Mouse (Mus musculus) erythroblast, embryonic 14.5 days (primary cell): ENCODE results near the gene Gpr15. TPM values are rescaled to one million over a fixed set of nuclear protein-coding genes. Genes with fewer than 3 reads are reported as not detected.

Experiments
- H3K27me3 ChIP-seq: 2 replicates; pipeline ENCODE4 v1.6.1; 2012; ENCODE audit warnings: inconsistent platforms; ENCODE audit not compliant: control insufficient read depth
- H3K36me3 ChIP-seq: 2 replicates; pipeline ENCODE4 v1.6.1; 2012; ENCODE audit warnings: mild to moderate bottlenecking, inconsistent platforms; ENCODE audit not compliant: control insufficient read depth
- H3K4me1 ChIP-seq: 2 replicates; pipeline ENCODE4 v1.6.1; 2012; ENCODE audit warnings: inconsistent platforms; ENCODE audit not compliant: control insufficient read depth
- H3K4me3 ChIP-seq: replicated peaks from 2 replicates; pipeline ENCODE3; 2012; ENCODE audit warnings: moderate library complexity, mild to moderate bottlenecking, inconsistent platforms
- H3K9me3 ChIP-seq: 2 replicates; pipeline ENCODE4 v1.6.1; 2012; ENCODE audit warnings: low read length, inconsistent platforms, mixed read lengths; ENCODE audit not compliant: control insufficient read depth
- GATA1 ChIP-seq: IDR thresholded peaks from 2 replicates; pipeline ENCODE4 v1.6.1; 2012; ENCODE audit warnings: low read length, inconsistent platforms, mixed read lengths
- TAL1 ChIP-seq: IDR thresholded peaks from 3 replicates; pipeline ENCODE4 v1.6.1; 2012; ENCODE audit warnings: low read length, inconsistent platforms, mixed read lengths
- polyA plus RNA-seq: library from polyadenylated mRNA; stranded (reverse); fragments of >175 nt; gene quantifications from 2 replicates; pipeline ENCODE4 v1.2.3, GENCODE M21; 2012

The Gpr15 gene
- polyA plus RNA-seq, 1 experiment = not detected

DNA sequence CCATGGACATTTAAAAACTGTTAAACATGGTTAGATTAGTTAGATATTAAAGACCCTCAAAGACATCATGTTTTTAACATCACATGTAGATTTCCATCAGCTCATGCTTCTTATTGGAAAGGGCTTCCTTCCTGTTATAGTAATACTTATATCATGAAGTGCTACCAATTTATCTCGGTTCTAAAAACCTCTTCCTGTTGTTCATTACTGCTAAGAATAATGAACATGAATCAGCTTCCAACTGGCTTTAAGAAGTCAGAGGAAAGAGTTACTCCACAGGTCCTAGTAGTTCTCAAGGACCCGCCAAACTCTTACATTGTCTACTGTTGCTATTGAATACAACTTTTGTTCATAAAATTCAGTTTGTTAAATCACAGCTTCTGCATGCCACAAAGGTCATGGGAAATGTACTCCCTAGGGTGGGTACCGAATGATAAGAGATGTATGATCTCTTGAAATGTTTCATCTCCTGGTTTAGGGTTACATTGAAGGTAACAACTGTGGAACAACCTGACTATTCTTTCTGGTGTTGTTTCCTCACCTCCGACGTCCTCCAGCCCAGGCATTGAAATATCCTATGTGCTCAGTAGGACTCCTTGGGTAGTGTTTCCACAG lies 29.2 kb downstream of the Gpr15 start:
- Histone ChIP-seq H3K9me3 (no peaks in the 10 kb centered on the region; the same call in 1 of the 2 replicates), H3K4me1 (peaks cover 9% of the 10 kb centered on the region), H3K4me3 (no peak overlapping the region), H3K36me3 (peaks cover 11% of the 10 kb centered on the region), H3K27me3 (peaks cover 6% of the 10 kb centered on the region)
- TF ChIP-seq TAL1 = no peak
- no peak for TF ChIP-seq GATA1

DNA sequence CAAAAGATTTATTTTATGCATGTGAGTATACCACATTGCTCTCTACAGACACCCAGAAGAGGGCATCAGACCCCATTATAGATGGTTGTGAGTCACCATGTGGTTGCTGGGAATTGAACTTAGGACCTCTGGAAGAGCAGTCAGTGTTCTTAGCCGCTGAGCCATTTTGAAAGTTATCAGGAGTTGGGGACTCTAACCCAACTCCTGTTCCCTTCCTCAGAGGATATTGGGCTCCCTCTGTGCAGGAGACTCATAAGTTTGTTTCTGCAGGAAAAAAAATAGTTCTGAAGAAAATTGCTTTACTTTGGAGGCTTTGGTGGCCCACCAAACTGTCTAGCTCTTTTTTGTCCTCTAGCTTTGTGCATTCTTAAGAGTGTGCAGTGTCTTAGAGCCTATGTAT lies 30.3 kb downstream of the Gpr15 start:
- peaks cover 14% of the 10 kb centered on the region for H3K4me1 ChIP-seq
- peaks cover 17% of the 10 kb centered on the region for H3K36me3 ChIP-seq
- H3K27me3 ChIP-seq = peaks cover 6% of the 10 kb centered on the region
- TF ChIP-seq GATA1 = no peak
- no peak for TF ChIP-seq TAL1
- H3K9me3 ChIP-seq = no peaks in the 10 kb centered on the region; the same call in 1 of the 2 replicates
- H3K4me3 ChIP-seq = no peak overlapping the region

DNA sequence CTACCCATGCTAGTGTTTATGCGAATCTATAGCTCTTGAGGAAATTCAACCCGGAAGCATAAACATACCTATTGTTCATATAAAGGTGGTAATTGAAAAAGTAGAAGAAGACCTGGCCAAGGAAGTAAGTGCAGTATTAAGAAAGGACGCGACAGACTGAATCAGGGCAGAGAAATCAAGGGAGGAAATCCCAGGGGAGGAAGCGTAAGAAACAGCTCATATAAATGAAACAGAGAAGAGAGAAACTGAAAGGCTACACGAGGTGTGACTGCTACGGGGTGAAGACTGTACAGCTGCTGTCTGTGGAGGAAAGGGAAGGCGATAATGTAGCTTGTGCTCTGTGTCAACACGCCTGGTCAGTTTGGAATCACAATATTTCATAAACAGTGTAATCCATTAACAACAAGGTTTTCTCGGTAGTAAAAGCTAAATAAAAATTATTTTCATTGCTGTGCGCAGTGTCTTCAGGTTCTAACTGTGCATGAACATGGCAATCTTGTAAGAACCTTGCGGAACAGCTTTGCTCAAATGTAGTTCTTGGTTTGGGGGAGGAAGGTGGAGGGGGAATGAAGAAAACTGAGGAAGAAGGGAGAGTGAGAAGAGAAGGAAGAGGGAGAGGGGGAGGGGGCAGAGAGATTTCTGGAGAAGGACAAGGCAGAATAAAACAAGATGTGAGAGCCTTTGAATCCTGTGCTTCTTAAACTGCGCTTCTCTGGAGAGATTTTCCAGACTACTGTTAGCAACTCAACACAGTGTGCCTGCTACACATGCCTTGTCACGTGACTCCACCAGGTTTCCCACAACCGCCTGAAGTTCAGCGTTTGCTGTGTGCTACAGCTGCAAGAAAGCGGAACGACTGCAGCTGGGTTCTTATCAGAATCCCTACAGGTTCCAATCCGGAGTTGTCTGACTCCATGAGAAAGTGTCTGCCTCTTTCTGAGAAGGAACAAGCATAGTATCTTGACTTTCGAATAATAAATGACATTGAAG lies 33.0 kb downstream of the Gpr15 start:
- no peak overlapping the region for H3K4me3 ChIP-seq

GRCm38 (mm10) chr16:58684537-58684936 lies 34.3 kb downstream of the Gpr15 start:
- TF ChIP-seq TAL1 (no peak), GATA1 (no peak)
- no peaks in the 10 kb centered on the region; the same call in 1 of the 2 replicates for H3K9me3 ChIP-seq
- H3K4me3 ChIP-seq = no peak overlapping the region
- H3K27me3 ChIP-seq = no peaks in the 10 kb centered on the region
- peaks cover 37% of the 10 kb centered on the region for H3K4me1 ChIP-seq
- H3K36me3 ChIP-seq = peaks cover 56% of the 10 kb centered on the region

More for the DNA sequence above, 33.0 kb downstream of the Gpr15 start:
- H3K9me3 ChIP-seq = no peaks in the 10 kb centered on the region; the same call in 1 of the 2 replicates
- H3K4me1 ChIP-seq = peaks cover 32% of the 10 kb centered on the region
- H3K36me3 ChIP-seq = peaks cover 44% of the 10 kb centered on the region
- TF ChIP-seq GATA1 (no peak), TAL1 (no peak)
- H3K27me3 ChIP-seq = no peaks in the 10 kb centered on the region

DNA sequence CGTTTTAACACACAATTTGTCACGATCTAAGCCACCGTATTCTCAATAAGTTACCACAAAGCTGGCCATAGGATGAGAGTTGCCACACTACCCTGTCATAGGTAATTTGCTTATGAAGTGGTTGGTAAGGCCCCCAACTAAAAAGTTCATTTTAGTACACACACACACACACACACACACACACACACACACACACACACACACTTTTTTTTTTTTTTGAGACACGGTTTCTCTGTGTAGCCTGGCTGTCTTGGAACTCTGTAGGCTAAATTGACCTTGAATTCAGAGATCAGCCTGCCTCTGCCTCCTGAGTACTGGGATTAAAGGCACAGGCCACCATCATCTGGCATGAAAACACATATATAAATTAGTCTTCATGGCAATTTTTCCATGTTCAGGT lies 35.0 kb downstream of the Gpr15 start:
- H3K4me1 ChIP-seq = peaks cover 39% of the 10 kb centered on the region
- no peak overlapping the region for H3K4me3 ChIP-seq
- no peaks in the 10 kb centered on the region; the same call in 1 of the 2 replicates for H3K9me3 ChIP-seq
- H3K27me3 ChIP-seq = no peaks in the 10 kb centered on the region
- TF ChIP-seq GATA1 (no peak), TAL1 (no peak)
- H3K36me3 ChIP-seq = peaks cover 62% of the 10 kb centered on the region

GRCm38 (mm10) chr16:58682870-58683269 lies 36.0 kb downstream of the Gpr15 start:
- Histone ChIP-seq H3K27me3 (no peaks in the 10 kb centered on the region), H3K9me3 (no peaks in the 10 kb centered on the region; the same call in 1 of the 2 replicates), H3K4me3 (no peak overlapping the region), H3K36me3 (peaks cover 73% of the 10 kb centered on the region), H3K4me1 (peaks cover 48% of the 10 kb centered on the region)
- TF ChIP-seq GATA1 = no peak
- TF ChIP-seq TAL1 = no peak

GRCm38 (mm10) chr16:58682046-58682445 lies 36.8 kb downstream of the Gpr15 start:
- Histone ChIP-seq H3K4me1 (peaks cover 56% of the 10 kb centered on the region), H3K4me3 (no peak overlapping the region), H3K36me3 (peaks cover 81% of the 10 kb centered on the region), H3K27me3 (no peaks in the 10 kb centered on the region), H3K9me3 (no peaks in the 10 kb centered on the region; the same call in 1 of the 2 replicates)
- no peak for TF ChIP-seq GATA1
- TF ChIP-seq TAL1 = no peak

GRCm38 (mm10) chr16:58678660-58679059 lies 40.2 kb downstream of the Gpr15 start:
- Histone ChIP-seq H3K27me3 (no peaks in the 10 kb centered on the region), H3K36me3 (peaks cover 98% of the 10 kb centered on the region), H3K4me3 (peak overlapping the region; percentile 41), H3K9me3 (no peaks in the 10 kb centered on the region), H3K4me1 (peaks cover 74% of the 10 kb centered on the region)
- TF ChIP-seq TAL1 = no peak
- TF ChIP-seq GATA1 = no peak

DNA sequence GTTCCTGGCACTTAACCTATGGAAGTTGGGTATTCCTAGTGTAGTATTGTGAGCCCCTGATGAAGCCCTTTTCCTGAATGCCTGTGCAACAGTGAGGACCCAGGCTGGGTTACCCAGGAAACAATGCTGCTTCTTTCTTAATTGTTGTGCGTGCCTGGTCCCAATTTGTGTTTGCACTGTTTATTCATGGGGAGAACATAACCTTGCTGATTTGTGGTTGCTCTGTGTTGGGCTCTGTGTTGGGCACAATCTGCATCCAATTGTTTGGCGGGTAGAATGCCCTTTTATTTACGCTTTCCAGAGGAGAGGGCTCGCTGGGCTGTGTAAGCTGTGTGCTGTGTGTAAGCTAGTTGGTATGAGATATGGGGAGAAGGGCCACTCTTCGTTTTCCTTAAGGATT lies 41.4 kb downstream of the Gpr15 start:
- TF ChIP-seq GATA1 (no peak), TAL1 (no peak)
- Histone ChIP-seq H3K4me1 (peaks cover 76% of the 10 kb centered on the region), H3K9me3 (no peaks in the 10 kb centered on the region), H3K27me3 (no peaks in the 10 kb centered on the region), H3K4me3 (peak overlapping the region; percentile 52), H3K36me3 (peaks cover 99% of the 10 kb centered on the region)
